Mouse (Mus musculus) cerebellum, adult 11-12 months (tissue): ENCODE measurements at regions not wholly inside any gene's neighbourhood (a gene's known extent, or its start where the extent isn't known, plus 50 kb on each side); places are given as distances from the start of the nearest gene placed in this dataset.

Source experiments
- DNase-seq: peaks from one replicate; pipeline ENCODE4 v3.0.0; 2022

DNA sequence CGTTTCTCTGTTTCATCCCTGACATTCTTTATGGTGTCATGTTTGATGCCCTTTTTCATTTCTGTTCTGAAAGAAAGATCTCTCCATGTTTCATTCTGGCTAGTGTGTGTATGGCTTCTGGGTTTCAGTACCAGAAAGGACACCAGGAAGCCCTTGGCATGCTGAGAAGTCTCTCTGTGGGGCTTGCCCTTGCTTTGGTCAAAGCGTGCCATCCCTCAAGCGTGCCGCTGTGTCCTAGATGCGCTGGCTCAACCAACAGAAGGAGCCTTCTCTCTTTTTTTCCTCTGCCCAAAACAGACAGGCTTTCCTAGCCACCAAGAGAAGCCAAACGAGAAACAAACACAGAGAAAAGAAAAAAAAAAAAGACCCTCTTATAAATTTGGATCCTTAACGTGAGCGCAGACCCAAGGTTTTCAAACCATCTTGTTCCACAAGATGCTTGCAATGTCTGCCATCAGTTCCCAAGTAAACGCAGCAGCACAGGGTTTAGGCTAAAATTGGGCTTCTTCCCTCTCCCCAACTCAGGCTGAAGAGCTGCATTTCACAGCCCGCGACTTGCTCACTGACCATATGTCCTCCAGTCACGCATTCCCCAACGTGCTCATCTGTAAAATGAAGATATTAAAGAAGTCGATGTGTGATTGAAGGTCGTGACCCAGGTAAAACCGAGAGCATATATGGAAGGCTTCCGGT lies 97.3 kb upstream of the Foxn2 start:
- no peak for DNase-seq

- no peak for DNase-seq
Measured at GRCm38 (mm10) chr17:88345433-88345832, 95.1 kb upstream of the Foxn2 start.

GRCm38 (mm10) chr17:88346896-88347295 lies 93.6 kb upstream of the Foxn2 start:
- DNase-seq = no peak

GRCm38 (mm10) chr17:88349825-88350460 lies 90.6 kb upstream of the Foxn2 start:
- no peak for DNase-seq

DNA sequence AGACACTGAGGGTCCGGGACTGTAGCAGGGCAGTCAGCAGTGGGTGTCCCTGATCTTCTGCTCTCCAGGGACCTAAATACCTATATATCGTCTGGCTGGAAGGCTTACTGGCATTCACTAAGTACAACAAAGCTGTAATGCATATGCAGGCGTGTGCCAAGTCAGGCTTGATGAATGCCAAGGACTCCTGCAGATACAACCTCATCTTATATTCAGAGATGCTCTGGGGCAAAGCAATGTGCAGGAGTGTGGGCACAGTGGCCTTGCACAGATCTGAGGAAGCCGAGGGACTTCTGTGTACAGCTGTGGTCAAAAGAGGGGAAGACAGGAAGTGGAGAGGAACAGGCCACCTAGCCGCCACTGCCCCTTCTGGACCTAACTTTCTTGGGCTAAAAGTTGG lies 89.5 kb upstream of the Foxn2 start:
- DNase-seq = no peak

DNA sequence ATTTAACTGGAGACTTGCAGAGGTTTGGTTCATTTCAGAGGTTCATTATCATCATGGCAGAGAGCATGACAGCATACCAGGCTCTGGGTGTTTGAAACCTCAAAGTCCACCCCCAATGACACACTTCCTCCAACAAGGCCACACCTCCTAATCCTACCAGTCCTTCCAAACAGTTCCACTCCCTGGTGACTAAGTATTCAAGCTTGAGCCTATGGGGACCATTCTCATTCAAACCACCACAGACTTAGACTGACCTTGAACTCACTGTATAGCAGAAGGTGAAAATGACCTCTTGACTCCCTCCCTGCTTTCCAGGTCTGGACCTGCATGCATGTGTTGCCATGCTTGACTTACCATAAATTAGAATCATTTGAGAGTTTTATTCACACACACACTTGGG lies 87.6 kb upstream of the Foxn2 start:
- DNase-seq = no peak

GRCm38 (mm10) chr17:88361161-88361560 lies 79.3 kb upstream of the Foxn2 start:
- no peak for DNase-seq

DNA sequence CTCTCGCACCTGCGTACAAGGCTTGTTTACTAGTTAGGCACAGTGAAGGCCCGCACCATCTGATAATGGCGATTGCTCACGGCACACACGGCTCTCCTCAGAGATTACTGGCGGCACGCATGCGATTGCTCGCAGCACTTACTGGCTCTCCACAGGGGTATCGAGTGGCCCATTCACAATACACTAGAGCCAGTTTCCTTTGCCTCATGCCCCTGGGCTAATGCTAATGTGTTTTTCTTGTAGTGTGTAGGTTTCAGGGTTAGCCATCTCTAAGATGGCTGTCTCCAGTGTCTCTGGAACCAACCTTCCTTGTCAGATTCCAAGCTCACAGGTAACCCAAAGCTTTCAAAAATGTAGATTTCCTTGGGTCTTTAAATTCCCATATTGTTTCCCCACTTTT lies 78.1 kb upstream of the Foxn2 start:
- DNase-seq = no peak

DNA sequence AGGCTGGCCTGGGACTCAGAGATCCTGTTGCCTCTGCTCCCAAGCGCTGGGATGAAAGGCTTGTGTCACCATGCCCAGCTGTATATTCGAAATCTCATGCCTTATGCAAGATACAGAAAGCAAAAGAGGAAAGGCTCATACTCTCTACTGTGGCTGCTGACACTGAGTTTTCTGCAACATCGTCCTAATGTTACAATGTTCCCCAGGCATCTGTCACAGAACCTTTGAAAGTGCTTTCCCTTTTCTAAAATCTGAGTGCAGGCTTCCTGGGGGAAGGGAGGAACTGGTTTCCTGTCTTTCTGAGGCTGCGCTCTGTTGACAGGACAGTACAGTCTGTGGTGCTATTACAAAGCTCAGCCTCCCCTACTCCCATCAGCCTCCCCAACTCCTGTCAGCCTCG lies 72.6 kb upstream of the Foxn2 start:
- no peak for DNase-seq

DNA sequence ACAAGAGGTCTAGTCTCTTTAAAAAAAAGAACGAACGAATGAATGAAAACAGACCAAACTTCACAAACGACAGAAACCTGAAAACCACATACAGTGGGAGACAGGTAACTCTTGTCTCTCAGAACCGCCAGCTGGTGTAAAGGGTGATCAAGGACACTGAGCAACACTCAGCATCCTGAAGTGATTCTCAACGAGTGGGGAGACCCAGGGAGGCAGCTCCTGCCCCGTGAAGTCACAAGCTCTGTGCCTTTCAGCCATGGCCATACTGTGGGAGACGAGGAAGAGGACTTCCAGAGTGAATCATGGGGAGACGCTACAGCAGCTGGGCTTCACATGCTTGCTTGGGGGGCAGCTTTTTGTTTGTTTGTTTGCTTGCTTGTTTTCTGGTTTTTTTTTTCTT lies 70.5 kb upstream of the Foxn2 start:
- DNase-seq = no peak

DNA sequence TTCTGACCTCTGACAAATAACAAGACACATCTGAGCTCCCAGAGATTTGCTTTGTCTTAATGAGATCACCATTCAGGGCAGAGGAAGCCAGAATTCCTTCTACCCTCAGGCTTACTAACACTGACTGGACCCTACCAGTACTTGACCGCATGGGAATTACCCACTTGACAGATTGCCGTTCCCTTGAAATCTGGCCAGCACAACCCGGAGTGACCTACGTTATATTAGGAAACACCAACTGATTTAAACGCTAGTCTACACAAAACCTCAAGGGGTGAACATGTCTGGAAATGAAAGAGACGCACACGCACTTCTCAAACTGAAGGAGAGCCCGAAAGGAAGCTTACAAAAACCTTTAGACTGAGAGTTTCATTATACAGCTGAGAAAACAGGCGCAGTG lies 69.8 kb upstream of the Foxn2 start:
- DNase-seq = no peak

- no peak for DNase-seq
Measured at GRCm38 (mm10) chr17:88378505-88378904, 62.0 kb upstream of the Foxn2 start.

- no peak for DNase-seq
Measured at GRCm38 (mm10) chr17:88379389-88379788, 61.1 kb upstream of the Foxn2 start.

- no peak for DNase-seq
Measured at GRCm38 (mm10) chr17:88381106-88381505, 59.4 kb upstream of the Foxn2 start.

- no peak for DNase-seq
Measured at GRCm38 (mm10) chr17:88383447-88383846, 57.1 kb upstream of the Foxn2 start.

DNA sequence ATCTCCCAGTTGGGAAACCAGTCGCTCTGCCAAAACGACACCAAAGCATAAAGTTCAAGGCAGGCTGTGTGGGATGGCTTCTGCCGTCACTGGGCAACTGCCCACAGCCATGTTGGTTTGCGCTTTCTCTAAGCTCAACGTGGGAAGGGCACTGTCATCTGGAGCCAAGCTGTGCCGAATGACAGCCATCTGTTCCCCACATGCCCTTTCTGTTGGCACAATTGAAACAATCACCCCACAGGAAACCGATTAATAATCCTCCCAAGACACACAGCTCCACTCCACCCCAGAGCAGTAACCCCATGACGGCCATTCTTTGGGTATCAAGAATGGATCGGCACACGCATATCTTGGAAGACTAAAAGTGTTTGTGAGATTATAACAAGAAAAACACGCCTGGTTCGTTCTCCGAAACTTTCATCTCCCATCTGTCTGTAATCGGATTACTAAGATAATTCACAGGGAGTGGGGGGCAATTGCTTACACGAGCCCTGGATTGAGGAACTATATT lies 52.0 kb upstream of the Foxn2 start:
- DNase-seq = peak; percentile 94

DNA sequence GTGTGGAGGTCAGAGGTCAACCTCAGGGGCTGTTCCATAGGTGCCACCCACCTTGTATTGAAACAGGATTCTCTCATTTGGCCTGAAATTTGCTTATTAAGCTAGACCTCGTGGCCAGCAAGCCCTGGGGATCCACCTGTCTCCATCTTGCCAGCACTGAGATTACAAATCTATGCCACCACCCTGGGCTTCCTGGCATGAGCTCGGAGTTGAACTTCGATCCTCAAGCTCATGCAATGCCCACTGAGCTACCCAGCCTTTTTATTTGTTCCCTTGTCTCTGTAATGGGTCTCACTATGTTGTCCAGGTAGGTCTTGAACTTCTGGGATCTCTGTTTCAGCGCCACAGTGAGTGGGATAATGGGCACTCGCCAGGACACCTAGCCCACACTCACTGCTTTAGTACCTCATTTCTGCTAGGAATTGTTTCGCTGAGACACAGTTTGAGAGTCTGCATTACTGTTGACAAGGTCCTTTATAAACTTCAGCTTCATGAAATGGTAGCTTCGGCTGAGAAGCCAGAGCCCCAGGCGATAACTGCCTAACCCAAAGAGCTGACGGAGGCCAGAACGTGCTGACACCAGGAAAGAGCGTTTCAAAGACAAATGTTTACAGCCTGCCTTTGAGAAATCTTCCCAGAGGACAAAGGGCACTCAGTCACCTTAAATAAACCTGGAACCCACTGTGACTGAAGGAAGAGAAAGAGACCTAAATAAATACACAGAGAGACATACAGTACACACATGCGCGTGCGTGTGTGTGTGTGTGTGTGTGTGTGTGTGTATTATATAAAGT lies 50.6 kb upstream of the Foxn2 start:
- peak; percentile 48 for DNase-seq
